Mouse (Mus musculus) 3T3-L1 (cell line): Measurements from ENCODE around the gene Reg1.
"Not testable (repeated sequence)": the region's sequence is repeated elsewhere in the genome, so short reads cannot be mapped to it uniquely, and the experiment has no call there.

Experiments
- DNase-seq: peaks from one replicate; pipeline ENCODE4 v3.0.0-alpha.2; 2015; ENCODE audit warnings: low read depth, low spot score

Gene Reg1

DNA sequence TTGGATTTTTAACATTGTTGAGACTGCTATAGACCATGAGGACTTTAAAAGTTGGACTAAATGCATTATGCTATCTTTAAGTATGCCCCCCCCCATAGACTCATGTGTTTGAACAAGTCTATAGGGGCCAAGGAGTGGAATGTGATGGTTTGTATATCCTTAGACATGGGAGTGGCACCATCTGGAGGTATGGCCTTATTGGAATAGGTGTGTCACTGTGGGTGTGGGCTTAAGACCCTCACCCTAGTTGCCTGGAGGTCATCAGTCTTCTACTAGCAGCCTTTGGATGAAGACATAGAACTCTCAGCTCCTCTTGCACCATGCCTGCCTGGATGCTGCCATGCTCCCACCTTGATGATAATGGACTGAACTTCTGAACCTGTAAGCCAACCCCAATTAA lies at the start of gene Reg1:
TSS of gene Reg1 (plus strand) at position 301 of the 400 bp plus-strand sequence.
- DNase-seq, result not testable (repeated sequence)

DNA sequence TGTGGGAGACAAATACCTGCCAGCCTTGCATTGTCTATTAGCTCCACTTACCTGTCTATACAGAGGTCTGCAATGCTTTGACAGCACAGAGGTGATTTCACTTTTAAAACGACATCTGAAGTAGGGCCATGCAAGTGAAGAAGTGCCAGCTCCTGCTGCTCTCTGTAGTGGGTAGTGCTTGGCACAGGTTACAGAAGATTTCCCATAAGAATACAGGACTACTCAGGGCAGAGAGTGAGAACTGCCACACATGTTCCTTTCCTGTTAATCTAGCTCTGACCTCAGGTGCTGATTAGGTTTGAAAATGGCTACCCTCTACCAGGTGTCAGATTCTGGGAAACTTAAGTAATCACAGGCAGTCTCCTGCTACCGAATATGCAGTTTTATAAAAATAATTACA lies 43.7 kb upstream of the Reg1 start, which contains the start of gene Reg3d:
TSS of gene Reg3d (minus strand) at position 101 of the 400 bp plus-strand sequence.
- DNase-seq, result no peak

DNA sequence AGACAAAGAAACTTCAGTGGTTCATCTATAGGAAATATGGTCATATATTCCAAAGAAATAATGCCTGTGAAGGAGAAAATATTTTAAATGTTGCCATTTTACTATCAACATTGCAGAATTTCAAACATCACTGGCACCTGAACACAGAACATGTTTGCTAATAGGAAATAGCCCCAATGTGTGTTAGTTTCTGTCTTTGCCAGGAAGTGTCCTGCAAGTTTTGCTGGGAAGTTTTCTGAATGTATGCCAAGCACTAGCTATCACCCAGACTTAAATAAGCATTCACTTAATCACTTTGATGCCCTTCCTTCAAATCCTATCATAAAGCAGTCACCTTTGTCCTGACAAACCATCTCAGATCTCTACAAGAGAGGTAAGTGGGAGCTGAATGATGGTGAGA lies 42.1 kb upstream of the Reg1 start, which contains the start of gene Reg3a:
TSS of gene Reg3a (plus strand) at position 301 of the 400 bp plus-strand sequence.
- DNase-seq, result no peak

DNA sequence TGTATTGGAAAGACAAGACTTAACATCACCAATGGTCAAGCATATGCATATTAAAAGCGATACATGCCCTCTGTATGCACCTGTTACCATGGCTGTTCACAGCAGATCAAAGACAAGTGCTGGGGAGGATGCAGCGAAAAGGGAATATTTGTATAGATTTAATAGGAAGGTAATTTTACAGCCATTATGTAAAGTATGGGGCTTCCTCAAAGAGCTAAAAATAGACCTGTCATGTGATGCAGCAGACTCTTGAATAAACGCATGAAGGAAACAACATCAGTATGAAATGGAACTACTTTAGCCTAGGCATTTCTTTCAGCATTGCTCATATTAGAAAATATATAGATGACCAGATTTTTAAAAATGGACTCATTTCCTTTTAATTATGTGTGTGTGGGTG lies 36.9 kb upstream of the Reg1 start:
- no peak for DNase-seq

DNA sequence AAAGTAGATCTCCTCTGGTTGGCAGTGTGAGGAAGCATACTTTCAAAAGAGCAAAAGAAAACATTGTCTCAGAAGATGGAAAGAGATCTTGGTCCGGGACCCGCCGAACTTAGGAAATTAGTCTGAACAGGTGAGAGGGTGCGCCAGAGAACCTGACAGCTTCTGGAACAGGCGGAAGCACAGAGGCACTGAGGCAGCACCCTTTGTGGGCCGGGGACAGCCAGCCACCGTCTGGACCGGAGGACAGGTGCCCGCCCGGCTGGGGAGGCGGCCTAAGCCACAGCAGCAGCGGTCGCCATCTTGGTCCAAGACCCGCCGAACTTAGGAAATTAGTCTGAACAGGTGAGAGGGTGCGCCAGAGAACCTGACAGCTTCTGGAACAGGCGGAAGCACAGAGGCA lies 27.2 kb upstream of the Reg1 start, which contains the start of gene Reg2:
TSS of gene Reg2 (plus strand) at position 301 of the 400 bp plus-strand sequence.
- not testable (repeated sequence) for DNase-seq

DNA sequence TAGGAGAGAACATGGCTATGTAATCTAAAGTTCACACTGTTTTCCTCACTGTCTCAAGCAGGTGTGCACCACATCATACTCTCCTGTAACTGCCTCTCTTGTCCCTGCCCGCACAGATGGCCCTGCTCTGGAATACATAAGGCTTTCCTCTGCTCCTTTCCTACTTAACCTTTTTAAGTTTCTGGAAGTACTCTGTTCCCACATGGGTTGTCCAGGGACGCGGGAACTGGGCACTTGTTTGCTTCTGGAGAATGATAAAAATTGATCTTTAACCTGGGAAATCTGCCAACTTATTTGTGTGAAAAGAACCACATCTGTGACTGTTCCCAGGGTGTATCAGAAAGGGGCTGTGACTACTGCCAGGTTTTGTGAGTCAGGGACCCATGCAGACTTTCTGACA lies 3.0 kb downstream of the Reg1 start:
- DNase-seq, result no peak

DNA sequence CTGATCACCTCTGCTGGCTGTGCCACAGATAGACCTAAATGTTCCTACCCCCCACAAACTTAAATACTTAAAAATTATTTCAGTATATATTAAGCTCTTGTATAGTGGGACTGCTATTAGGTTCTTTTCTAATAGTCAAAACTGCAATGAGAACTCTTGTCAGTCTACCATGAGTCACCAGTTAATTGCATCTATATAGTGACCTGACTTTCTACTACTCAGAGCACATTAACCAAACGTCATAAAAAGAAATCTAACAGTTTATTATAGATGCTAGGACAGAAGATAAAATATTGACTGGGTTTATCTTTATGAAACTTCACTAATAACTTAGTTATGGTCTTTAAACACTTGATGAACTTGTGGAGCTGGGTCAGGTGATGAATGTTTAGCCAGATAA lies 24.7 kb downstream of the Reg1 start:
- no peak for DNase-seq

DNA sequence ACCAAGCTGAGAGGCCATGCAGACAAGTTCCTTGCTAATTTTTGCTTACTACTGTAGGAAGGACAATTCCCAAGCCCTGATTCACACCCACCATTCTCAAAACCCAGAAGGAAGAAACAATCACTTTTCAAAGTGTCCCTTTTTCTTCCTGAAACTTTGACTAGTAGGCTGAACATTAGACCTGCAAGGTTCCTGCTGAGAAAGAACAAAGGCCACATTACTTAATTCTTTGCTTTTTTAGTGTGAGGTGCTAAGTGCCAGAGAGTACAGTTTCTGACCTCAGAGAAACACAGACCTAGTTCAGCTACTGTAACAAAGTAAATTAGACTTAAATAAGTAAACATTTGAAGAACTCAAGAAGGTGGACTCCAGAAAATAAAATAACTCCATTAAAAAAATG lies 25.9 kb downstream of the Reg1 start:
- DNase-seq, result no peak

DNA sequence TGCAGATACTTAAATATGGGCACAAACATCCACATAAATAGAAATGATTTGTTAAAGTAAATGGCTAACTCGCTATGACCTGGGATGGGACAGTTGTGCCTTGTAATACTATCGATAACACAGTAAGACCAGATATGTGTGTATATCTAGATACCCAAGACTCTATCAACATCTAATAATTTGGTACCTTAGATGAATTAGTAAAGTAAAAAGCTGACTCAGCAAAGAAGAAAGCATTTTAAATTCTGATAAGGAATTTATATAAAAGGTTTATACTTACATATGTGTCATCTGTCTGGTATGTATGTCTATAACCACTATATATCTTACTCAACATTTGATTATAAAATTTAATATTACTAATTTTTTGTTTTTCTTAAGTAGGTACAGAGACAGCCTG lies 30.3 kb downstream of the Reg1 start:
- DNase-seq, result no peak

DNA sequence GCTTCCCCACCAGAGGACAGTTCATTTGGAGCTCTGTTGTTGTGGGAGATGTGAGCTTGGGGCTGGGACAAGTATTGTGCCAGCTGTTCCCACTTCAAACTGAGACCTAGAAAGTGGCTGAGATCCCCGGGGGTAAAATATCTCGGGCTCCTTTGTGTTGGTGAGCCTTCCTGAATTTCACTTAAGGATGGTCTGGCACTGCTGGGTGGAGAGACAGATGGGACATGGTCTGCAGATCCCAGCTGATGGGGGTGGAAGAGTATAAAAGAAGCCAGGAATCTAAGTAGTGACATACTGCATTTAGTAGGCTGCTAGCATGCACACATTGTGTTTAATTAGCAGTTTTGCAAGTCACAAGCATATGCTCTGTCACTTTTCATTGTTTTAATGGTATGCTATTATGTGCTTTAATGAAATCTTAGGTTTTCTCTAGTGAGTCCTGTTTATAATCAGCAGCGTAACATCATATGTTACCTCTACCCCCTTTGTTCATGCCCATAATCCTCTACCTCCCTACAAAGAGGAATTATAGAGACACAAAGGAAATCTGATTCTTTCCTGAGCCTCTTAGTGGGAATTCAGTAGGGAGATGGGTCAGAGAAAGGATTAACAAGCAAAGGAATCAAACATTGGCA lies 37.8 kb downstream of the Reg1 start:
- no peak for DNase-seq

DNA sequence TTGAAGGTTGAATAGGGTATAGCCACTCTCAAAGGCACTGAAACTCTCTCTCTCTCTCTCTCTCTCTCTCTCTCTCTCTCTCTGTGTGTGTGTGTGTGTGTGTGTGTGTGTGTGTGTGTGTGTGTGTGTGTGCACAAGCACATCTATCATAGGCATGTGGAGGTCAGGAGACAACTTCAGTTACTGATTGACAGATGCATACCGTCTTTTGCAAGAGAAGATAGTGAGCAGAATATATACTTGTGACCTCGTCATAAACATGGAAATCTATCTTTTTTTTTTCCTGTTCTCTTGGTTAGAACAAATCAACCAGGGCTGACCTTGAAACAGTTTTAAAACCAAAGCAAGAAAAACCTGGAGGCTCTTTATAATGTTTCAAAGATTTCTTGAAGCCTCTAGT lies 39.8 kb downstream of the Reg1 start:
- no peak for DNase-seq

DNA sequence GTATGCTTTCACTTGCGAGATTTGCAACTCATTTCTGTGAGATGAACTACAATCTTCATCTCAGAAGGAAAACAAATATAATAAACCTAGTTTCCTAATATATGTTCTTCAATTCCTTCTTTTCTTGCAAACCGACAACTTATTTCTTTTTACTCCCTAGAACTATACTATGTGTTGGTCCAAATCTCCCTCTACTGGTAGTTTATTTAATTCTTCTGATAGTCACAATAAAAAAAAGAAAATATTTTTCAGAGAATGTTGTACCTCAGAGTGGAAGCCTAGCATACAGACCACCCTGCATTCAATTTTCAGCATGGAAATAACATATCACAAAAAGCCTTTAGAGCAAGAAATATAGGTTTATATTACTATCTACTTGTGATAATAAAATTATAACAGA lies 40.8 kb downstream of the Reg1 start:
- DNase-seq, result no peak

DNA sequence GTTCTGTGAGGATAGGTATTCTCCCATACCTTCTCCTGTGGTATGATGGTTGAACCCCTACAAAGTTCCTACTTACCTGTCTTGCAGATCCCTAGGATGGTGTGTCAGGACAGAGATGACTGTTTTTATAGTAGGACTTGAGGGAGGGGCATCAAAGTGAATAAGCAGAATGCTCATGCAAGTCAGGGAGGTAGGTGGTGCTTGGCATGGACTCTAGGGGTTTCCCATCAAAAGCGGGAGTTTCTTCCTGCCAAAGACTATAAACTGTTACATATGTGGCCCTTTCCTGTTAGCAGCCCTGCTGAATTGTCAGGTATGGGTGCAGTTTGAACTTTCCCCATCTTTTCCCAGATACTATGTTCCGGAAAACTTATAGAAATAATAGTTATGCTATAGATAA lies 46.3 kb downstream of the Reg1 start, which contains the start of gene Reg3g:
TSS of gene Reg3g (minus strand) at position 101 of the 400 bp plus-strand sequence.
- DNase-seq, result no peak

DNA sequence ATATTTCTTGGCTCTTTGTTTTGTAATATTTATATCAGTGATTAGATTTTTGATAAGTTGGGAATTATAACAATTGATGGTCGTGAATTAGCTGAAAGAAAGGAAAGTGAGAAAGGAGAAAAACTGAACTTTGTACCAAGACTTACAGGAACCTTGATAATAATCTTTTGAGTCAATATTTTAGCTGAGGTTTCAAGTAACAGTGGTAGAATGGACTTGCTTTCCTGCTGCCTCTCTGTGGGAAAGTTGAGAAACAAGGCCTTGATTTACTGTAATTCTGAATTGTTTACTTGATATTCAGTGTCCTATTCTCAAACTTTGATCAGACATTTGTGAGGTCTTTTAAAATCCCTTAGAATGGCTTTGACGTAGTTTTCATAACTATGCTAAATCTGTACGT lies 46.8 kb downstream of the Reg1 start:
- no peak for DNase-seq
